15 mouse cellular contexts compared by ENCODE assay signal in genomic region chr16:37433418-37434204, GRCm38 (mm10). TPM values are rescaled to one million over a fixed set of nuclear protein-coding genes. Genes with fewer than 3 reads are reported as not detected.
DNase-seq lines count a peak whose midpoint lies in the region; ATAC-seq and TF ChIP-seq lines count a peak whose summit lies in the region.
"Had no signal": no experiment of that assay in that cellular context is flagged by ENCODE, and none has a peak within 500 bp of the region (broad histone marks: within the 10 kb centered on the region; RNA-seq: fewer than 3 reads in every experiment).

No protein-coding gene starts in this region.

- ATAC-seq in kidney, embryonic 16.5 days (ENCODE audit: low FRiP score, low TSS enrichment): 0 out of 2 replicates have a peak, but pooled peaks have one; percentile 19
- no peak for ATAC-seq in megakaryocyte-erythroid progenitor cell, adult 5-6 weeks (replicated peaks; ENCODE audit: low FRiP score, low TSS enrichment, poor library complexity, severe bottlenecking)
- ATAC-seq: forebrain, embryonic 13.5 days; midbrain, embryonic 13.5 days had no signal

- no peaks in the 10 kb centered on the region for H3K27me3 ChIP-seq in kidney, embryonic 16.5 days (ENCODE audit: insufficient read depth, low read length)
- H3K27me3 ChIP-seq: forebrain, embryonic 13.5 days; midbrain, embryonic 13.5 days; neural tube, embryonic 15.5 days had no signal

- no peak for DNase-seq in kidney, postnatal 10 days
- peak; percentile 40 for DNase-seq in brain, embryonic 14.5 days (ENCODE audit: low read depth)
- peak; percentile 82 to 86 for DNase-seq in cerebellum, postnatal 25 days
- peak; percentile 74 for DNase-seq in right cerebral cortex, adult 18-20 months
- DNase-seq in adrenal gland, postnatal 4 days (ENCODE audit: low spot score in 2 of 2): no peak
- DNase-seq in liver: no peak

- no peak overlapping the region for H3K4me2 ChIP-seq in kidney, embryonic 16.5 days (replicated peaks; ENCODE audit: low read depth, low read length)
- H3K4me2 ChIP-seq: forebrain, embryonic 13.5 days; hindbrain, embryonic 14.5 days; liver, embryonic 11.5 days; midbrain, embryonic 13.5 days; neural tube, embryonic 15.5 days had no signal

- no peak overlapping the region for H3K4me3 ChIP-seq in kidney, embryonic 16.5 days (ENCODE audit: low read length)
- H3K4me3 ChIP-seq: embryonic facial prominence, embryonic 10.5 days; forebrain, embryonic 13.5 days; midbrain, embryonic 13.5 days; neural tube, embryonic 15.5 days had no signal

- no peak overlapping the region for H3K9ac ChIP-seq in kidney, embryonic 16.5 days (replicated peaks; ENCODE audit: low read length)
- H3K9ac ChIP-seq: forebrain, embryonic 13.5 days; hindbrain, embryonic 14.5 days; midbrain, embryonic 13.5 days; neural tube, embryonic 15.5 days had no signal

- H3K27ac ChIP-seq in kidney, embryonic 16.5 days (ENCODE audit: low read length): no peak overlapping the region
- H3K27ac ChIP-seq: embryonic facial prominence, embryonic 10.5 days; forebrain, embryonic 13.5 days; hindbrain, embryonic 14.5 days; midbrain, embryonic 13.5 days; neural tube, embryonic 15.5 days had no signal

- H3K36me3 ChIP-seq in kidney, embryonic 16.5 days (ENCODE audit: insufficient read depth, low read length): no peaks in the 10 kb centered on the region
- H3K36me3 ChIP-seq: embryonic facial prominence, embryonic 10.5 days; midbrain, embryonic 13.5 days; neural tube, embryonic 15.5 days had no signal

- H3K4me1 ChIP-seq in kidney, embryonic 16.5 days (ENCODE audit: insufficient read depth, low read length): no peaks in the 10 kb centered on the region
- H3K4me1 ChIP-seq: embryonic facial prominence, embryonic 10.5 days; forebrain, embryonic 13.5 days; midbrain, embryonic 13.5 days; neural tube, embryonic 15.5 days had no signal

- H3K9me3 ChIP-seq in kidney, embryonic 16.5 days (ENCODE audit: low read length): no peaks in the 10 kb centered on the region
- H3K9me3 ChIP-seq: embryonic facial prominence, embryonic 10.5 days; forebrain, embryonic 13.5 days; midbrain, embryonic 13.5 days; neural tube, embryonic 15.5 days had no signal

- whole genome bisulfite sequencing in kidney, embryonic 16.5 days: 59% methylated on average over 5 of the region's 5 CpGs

- no peak for TF ChIP-seq CTCF in brain, embryonic 14.5 days (IDR thresholded peaks at IDR 0.05; ENCODE audit: borderline replicate concordance, extremely low read depth, insufficient read depth, insufficient read length)

- TF ChIP-seq POLR2A in brain, embryonic 14.5 days (IDR thresholded peaks at IDR 0.05; ENCODE audit: borderline replicate concordance, extremely low read depth, insufficient read depth, insufficient read length, poor library complexity, severe bottlenecking): no peak

RNA-seq across cellular contexts. Expression of gene Stxbp5l, which starts 48.8 kb away (rescaled TPM):
- 1.5 and 4.0 TPM in 2 replicates for polyA plus RNA-seq in kidney, embryonic 16.5 days (2015; fragmentation: Nextera tagmentation; extraction: Ambion mirVana)
- 2.0 and 4.0 TPM in 2 replicates for polyA plus RNA-seq in brain, embryonic 14.5 days (2012; rRNA removed)
- not detected in 2 replicates for total RNA-seq in megakaryocyte-erythroid progenitor cell, adult 5-6 weeks (2014; fragmentation: Nextera tagmentation)
- not detected in 2 replicates for total RNA-seq in megakaryocyte-erythroid progenitor cell, adult 5-6 weeks (2017)
- 1 to 10 TPM; 2.6 to 4.0 TPM for total RNA-seq in adrenal gland, postnatal 4 days (2021)
- polyA plus RNA-seq: large intestine, adult 2 months had no signal

Comparison
In these comparisons a context has a peak if more than half of its experiments do, and no peak if none do; other contexts are left out.
1. DNase-seq: peak in brain, embryonic 14.5 days (single experiment), cerebellum, postnatal 25 days (2 of 2) and right cerebral cortex, adult 18-20 months (single experiment); none in kidney, postnatal 10 days (single experiment), adrenal gland, postnatal 4 days (0 of 2) and liver (single experiment).